Comparison of ENCODE assay signal across 8 mouse cellular contexts in the genomic region with DNA sequence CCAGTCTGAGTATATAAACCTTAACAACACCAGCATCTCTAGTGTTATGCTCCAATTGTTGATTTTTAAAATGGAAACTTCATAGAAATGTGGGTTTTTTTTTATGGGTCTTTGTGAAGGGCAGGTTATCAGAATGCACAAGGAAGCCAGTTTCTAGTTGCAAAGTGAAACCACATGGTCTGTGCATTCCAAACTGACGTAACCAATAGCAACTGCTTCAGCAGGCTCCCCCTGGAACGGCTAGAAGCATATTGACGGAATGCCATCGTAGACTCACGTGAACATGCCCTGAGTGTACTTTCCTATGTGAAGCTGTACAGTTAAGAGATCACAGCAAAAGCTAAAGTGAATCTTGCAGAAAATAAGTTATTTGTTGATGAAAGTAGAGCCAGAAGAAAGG.
DNase-seq lines count a peak whose midpoint lies in the region; ATAC-seq lines count a peak whose summit lies in the region.

No protein-coding gene starts in this region.

- no peaks in the 10 kb centered on the region for H3K9me3 ChIP-seq in kidney, embryonic 15.5 days (replicated peaks)
- no peaks in the 10 kb centered on the region for H3K9me3 ChIP-seq in embryonic facial prominence, embryonic 12.5 days
- H3K9me3 ChIP-seq in hindbrain, embryonic 15.5 days = no peaks in the 10 kb centered on the region
- H3K9me3 ChIP-seq in neural tube, embryonic 14.5 days (ENCODE audit: control insufficient read depth, low read length) = no peaks in the 10 kb centered on the region

- ATAC-seq in kidney, embryonic 15.5 days (replicated peaks; ENCODE audit: low FRiP score) = no peak; the same call in 1 of the 2 replicates
- ATAC-seq in embryonic facial prominence, embryonic 12.5 days (ENCODE audit: insufficient number of reproducible peaks, insufficient read depth, low FRiP score, low TSS enrichment) = peak; percentile 83; the same call in 1 of the 2 replicates
- no peak for ATAC-seq in hindbrain, embryonic 15.5 days (ENCODE audit: low FRiP score, low read depth)
- ATAC-seq in neural tube, embryonic 14.5 days (ENCODE audit: low read depth) = peak; percentile 71; the same call in 1 of the 2 replicates

- DNase-seq in kidney, postnatal 10 days = no peak
- no peak for DNase-seq in thymus, postnatal 36 days
- no peak for DNase-seq in spleen, adult 12 weeks (ENCODE audit: low spot score)
- no peak for DNase-seq in left cerebral cortex, postnatal 14 days (ENCODE audit: low spot score in 2 of 2)

- no peaks in the 10 kb centered on the region for H3K36me3 ChIP-seq in kidney, embryonic 15.5 days
- no peaks in the 10 kb centered on the region for H3K36me3 ChIP-seq in embryonic facial prominence, embryonic 12.5 days
- H3K36me3 ChIP-seq in hindbrain, embryonic 15.5 days = no peaks in the 10 kb centered on the region
- no peaks in the 10 kb centered on the region for H3K36me3 ChIP-seq in neural tube, embryonic 14.5 days (ENCODE audit: control insufficient read depth, insufficient read depth, low read length)

- no peaks in the 10 kb centered on the region for H3K27me3 ChIP-seq in kidney, embryonic 15.5 days
- H3K27me3 ChIP-seq in embryonic facial prominence, embryonic 12.5 days = no peaks in the 10 kb centered on the region
- no peaks in the 10 kb centered on the region for H3K27me3 ChIP-seq in hindbrain, embryonic 15.5 days
- H3K27me3 ChIP-seq in neural tube, embryonic 14.5 days (ENCODE audit: control insufficient read depth, insufficient read depth, low read length) = no peaks in the 10 kb centered on the region

- 41% methylated on average over 5 of the region's 5 CpGs for WGBS in kidney, embryonic 15.5 days
- WGBS in embryonic facial prominence, embryonic 12.5 days = 7% methylated on average over 5 of the region's 5 CpGs
- 6% methylated on average over 5 of the region's 5 CpGs for WGBS in hindbrain, embryonic 15.5 days
- 11% methylated on average over 5 of the region's 5 CpGs for WGBS in neural tube, embryonic 14.5 days

- peak overlapping the region; percentile 8; the same call in 1 of the 2 replicates for H3K4me2 ChIP-seq in kidney, embryonic 15.5 days
- peak overlapping the region; percentile 34 for H3K4me2 ChIP-seq in embryonic facial prominence, embryonic 12.5 days (replicated peaks)
- peak overlapping the region; percentile 25 for H3K4me2 ChIP-seq in hindbrain, embryonic 15.5 days
- no peak overlapping the region for H3K4me2 ChIP-seq in neural tube, embryonic 14.5 days (ENCODE audit: low read depth, low read length)

- no peak overlapping the region for H3K9ac ChIP-seq in kidney, embryonic 15.5 days
- H3K9ac ChIP-seq in embryonic facial prominence, embryonic 12.5 days = no peak overlapping the region
- no peak overlapping the region for H3K9ac ChIP-seq in hindbrain, embryonic 15.5 days
- no peak overlapping the region for H3K9ac ChIP-seq in neural tube, embryonic 14.5 days (replicated peaks; ENCODE audit: low read depth, low read length)

- H3K4me3 ChIP-seq in kidney, embryonic 15.5 days (replicated peaks) = no peak overlapping the region
- no peak overlapping the region for H3K4me3 ChIP-seq in embryonic facial prominence, embryonic 12.5 days
- no peak overlapping the region for H3K4me3 ChIP-seq in hindbrain, embryonic 15.5 days
- no peak overlapping the region for H3K4me3 ChIP-seq in neural tube, embryonic 14.5 days (ENCODE audit: low read depth, low read length)

- intact Hi-C loops in left cerebral cortex, postnatal 14 days (cut with DNase I) = no loop called here

- H3K4me1 ChIP-seq in kidney, embryonic 15.5 days = no peaks in the 10 kb centered on the region
- 0 out of 2 replicates have a peak, but pooled peaks cover 3% of the 10 kb centered on the region for H3K4me1 ChIP-seq in embryonic facial prominence, embryonic 12.5 days
- H3K4me1 ChIP-seq in hindbrain, embryonic 15.5 days (replicated peaks) = peaks cover 3% of the 10 kb centered on the region; the same call in 1 of the 2 replicates
- 0 out of 2 replicates have a peak, but pooled peaks cover 5% of the 10 kb centered on the region for H3K4me1 ChIP-seq in neural tube, embryonic 14.5 days (ENCODE audit: control insufficient read depth, insufficient read depth, low read length)

- H3K27ac ChIP-seq in kidney, embryonic 15.5 days = no peak overlapping the region
- H3K27ac ChIP-seq in embryonic facial prominence, embryonic 12.5 days = peak overlapping the region; percentile 63
- H3K27ac ChIP-seq in hindbrain, embryonic 15.5 days (replicated peaks) = no peak overlapping the region
- no peak overlapping the region for H3K27ac ChIP-seq in neural tube, embryonic 14.5 days (ENCODE audit: low read depth, low read length)

Comparison
In these comparisons a context has a peak if more than half of its experiments do, and no peak if none do; other contexts are left out.
1. ATAC-seq: peak in embryonic facial prominence, embryonic 12.5 days (single experiment) and neural tube, embryonic 14.5 days (single experiment); none in kidney, embryonic 15.5 days (single experiment) and hindbrain, embryonic 15.5 days (single experiment).